Comparison of ENCODE assay signal across 23 mouse cellular contexts in the genomic region with DNA sequence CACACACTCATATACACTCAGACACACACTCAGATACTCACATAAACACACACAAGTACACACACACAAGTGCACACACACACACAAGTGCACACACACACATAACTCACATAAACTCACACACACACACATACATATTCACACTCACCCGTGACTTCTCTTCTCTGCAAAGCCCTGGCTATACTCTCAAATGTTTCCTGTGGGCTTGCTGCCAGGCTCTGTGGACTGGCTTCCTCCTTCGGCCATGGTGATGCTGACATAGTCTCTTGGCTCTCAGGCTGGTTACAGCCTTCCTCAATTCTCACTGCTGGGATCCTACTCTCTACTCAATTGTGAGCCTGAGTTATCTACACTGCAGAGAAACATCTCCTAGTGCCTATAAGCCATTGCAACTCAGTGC. TPM values are rescaled to one million over a fixed set of nuclear protein-coding genes. Genes with fewer than 3 reads are reported as not detected.
A peak's percentile ranks its signal among the peaks of the same experiment; 100 is the strongest.
DNase-seq lines count a peak whose midpoint lies in the region.
"Had no signal": no experiment of that assay in that cellular context is flagged by ENCODE, and none has a peak within 500 bp of the region (broad histone marks: within the 10 kb centered on the region; RNA-seq: fewer than 3 reads in every experiment).

No protein-coding gene starts in this region.

- no peaks in the 10 kb centered on the region for H3K36me3 ChIP-seq in heart, embryonic 10.5 days
- H3K36me3 ChIP-seq: embryonic facial prominence, embryonic 10.5 days; hindbrain, embryonic 10.5 days; lung, embryonic 15.5 days had no signal

- H3K4me3 ChIP-seq in heart, embryonic 10.5 days = no peak overlapping the region
- H3K4me3 ChIP-seq: embryonic facial prominence, embryonic 10.5 days; hindbrain, embryonic 10.5 days; left cerebral cortex, adult 2 months; lung, embryonic 15.5 days had no signal

- no peaks in the 10 kb centered on the region for H3K9me3 ChIP-seq in heart, embryonic 10.5 days
- H3K9me3 ChIP-seq: embryonic facial prominence, embryonic 10.5 days; lung, embryonic 15.5 days had no signal

- intact Hi-C loops in heart, postnatal 10 days (cut with DNase I) = no loop called here
- intact Hi-C loops in heart, postnatal 36 days (cut with DNase I) = no loop called here

- peak; percentile 20 to 47 for DNase-seq in heart, postnatal 10 days
- DNase-seq in heart, embryonic 10.5 days (ENCODE audit: low spot score) = no peak
- DNase-seq in lung, postnatal 10 days = peak; percentile 41
- DNase-seq in lung, adult 18-20 months = no peak
- DNase-seq in NIH3T3 (ENCODE audit: low read depth) = peak; percentile 8
- peak; percentile 20 to 23 for DNase-seq in heart, postnatal 36 days
- no peak for DNase-seq in Muller cell, postnatal 12 days (ENCODE audit: inconsistent ontology term)
- DNase-seq: adrenal gland, postnatal 25 days; cerebellum, adult 11-12 months; kidney, postnatal 25 days; layer of hippocampus, adult 9-11 months; left cerebral cortex, postnatal 4 days; liver; spleen, adult 18-20 months; thymus, postnatal 36 days had no signal

- no peak overlapping the region for H3K27ac ChIP-seq in heart, embryonic 10.5 days
- H3K27ac ChIP-seq: embryonic facial prominence, embryonic 10.5 days; hindbrain, embryonic 10.5 days; hindbrain, postnatal 0 days; left cerebral cortex, adult 2 months; lung, embryonic 15.5 days had no signal

- no peaks in the 10 kb centered on the region for H3K27me3 ChIP-seq in heart, embryonic 10.5 days (ENCODE audit: insufficient read depth, poor library complexity, severe bottlenecking)
- H3K27me3 ChIP-seq: lung, embryonic 15.5 days had no signal

- H3K4me1 ChIP-seq in heart, embryonic 10.5 days = no peaks in the 10 kb centered on the region
- H3K4me1 ChIP-seq: embryonic facial prominence, embryonic 10.5 days; hindbrain, embryonic 10.5 days; lung, embryonic 15.5 days had no signal

- 65% methylated on average over 2 of the region's 2 CpGs for WGBS in heart, embryonic 10.5 days

RNA-seq across cellular contexts. Expression of gene Pmfbp1, which starts 38.7 kb away (rescaled TPM):
- not detected for total RNA-seq in heart, postnatal 10 days (2021)
- polyA plus RNA-seq in heart, embryonic 10.5 days (2016; fragmentation: Nextera tagmentation; extraction: Ambion mirVana) = 0.08 and 0.15 TPM in 2 replicates
- total RNA-seq in heart, postnatal 36 days (2021) = not detected
- total RNA-seq: adrenal gland, postnatal 25 days; gastrocnemius, adult 18-20 months; heart, adult 18-20 months had no signal
- polyA plus RNA-seq: intestine, postnatal 0 days; lung, embryonic 15.5 days had no signal

Comparison
In these comparisons a context has a peak if more than half of its experiments do, and no peak if none do; other contexts are left out.
1. DNase-seq: peak in heart, postnatal 10 days (2 of 2), lung, postnatal 10 days (single experiment), NIH3T3 (single experiment) and heart, postnatal 36 days (2 of 2); none in heart, embryonic 10.5 days (single experiment), lung, adult 18-20 months (0 of 2) and Muller cell, postnatal 12 days (single experiment).